Mouse (Mus musculus) skeletal muscle tissue, postnatal 0 days (tissue): Measurements from ENCODE around the gene Ccdc142. TPM values are rescaled to one million over a fixed set of nuclear protein-coding genes. Genes with fewer than 3 reads are reported as not detected.
A peak's percentile ranks its signal among the peaks of the same experiment; 100 is the strongest.

Experiments
- microRNA counts: library from miRNA; unstranded; fragments of <30 nt; microRNA quantifications from one replicate; lab custom pipeline; 2015
- microRNA-seq, 2 experiments: library from miRNA; unstranded; fragments of <30 nt; microRNA quantifications; one replicate each; pipeline ENCODE4; 2016
- polyA plus RNA-seq: library from polyadenylated mRNA; unstranded; fragments of >200 nt; fragmentation: Nextera tagmentation; extraction: Ambion mirVana; gene quantifications from 2 replicates; pipeline ENCODE4 v1.2.1, GENCODE M21; 2015

The Ccdc142 gene
- 1.1 and 1.7 TPM in 2 replicates for polyA plus RNA-seq

DNA sequence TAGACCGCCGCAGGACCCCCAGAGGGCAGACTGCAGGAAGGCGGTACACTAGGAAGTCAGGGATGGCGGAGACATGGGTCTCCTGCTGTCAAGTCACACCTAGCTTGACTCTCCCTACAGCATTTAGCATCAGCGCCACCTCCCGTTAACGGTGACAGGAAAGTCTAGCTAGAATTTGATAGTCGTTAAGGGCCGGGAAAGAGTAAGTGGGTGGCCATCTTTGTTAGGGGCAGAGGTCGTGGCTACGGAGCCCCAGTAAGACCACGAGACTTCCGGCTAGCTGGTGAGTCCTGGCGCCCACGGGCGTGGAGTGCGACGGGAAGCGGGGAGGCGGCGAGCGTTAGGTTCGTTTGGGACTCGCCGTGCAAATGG, at the start of gene Ccdc142, which contains the start of gene Gm42688:
Ccdc142 (plus strand) TSS at position 286 of the 372 bp plus-strand sequence.
Gm42688 (plus strand) TSS at position 302 of the 372 bp plus-strand sequence.

DNA sequence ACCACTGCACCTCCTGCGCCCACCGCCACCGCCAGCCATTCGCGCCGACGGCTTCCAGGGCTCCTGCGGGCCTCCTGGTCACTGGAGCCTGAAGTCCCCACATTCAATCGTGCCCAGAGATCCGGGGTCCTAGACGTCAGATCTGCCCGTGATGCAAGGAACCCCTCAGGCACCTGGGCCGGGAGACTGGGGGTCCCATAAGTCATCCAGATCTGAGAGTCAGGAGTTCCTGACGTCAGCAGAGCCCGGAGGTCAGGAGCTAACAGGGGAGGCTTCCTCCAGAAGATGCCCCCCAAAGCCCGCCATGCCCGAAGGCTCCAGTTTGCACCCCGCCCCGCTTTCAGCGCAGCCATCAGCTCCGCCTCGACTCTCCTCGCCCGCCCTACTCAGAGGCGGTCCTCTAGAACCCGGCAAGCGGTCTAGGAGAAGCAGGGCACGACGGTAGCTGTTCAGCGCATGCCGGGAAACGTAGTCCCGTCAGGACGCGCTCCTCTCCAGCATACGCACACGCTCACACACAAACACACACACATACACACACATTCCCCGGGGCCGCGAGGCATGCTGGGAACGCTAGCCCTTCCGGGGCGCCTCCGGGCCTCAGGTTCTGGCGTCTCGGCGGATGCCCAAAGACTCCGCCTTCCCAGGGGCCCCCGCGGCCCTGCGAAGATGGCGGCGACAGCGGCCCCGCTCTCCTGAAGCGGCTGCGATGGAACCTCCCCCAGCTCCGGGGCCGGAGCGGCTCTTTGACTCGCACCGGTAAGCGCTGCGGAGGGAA, 47.1 kb upstream of the Ccdc142 start, which contains the start of gene Aup1:
Aup1 (plus strand) TSS at position 448 of the 778 bp plus-strand sequence.

DNA sequence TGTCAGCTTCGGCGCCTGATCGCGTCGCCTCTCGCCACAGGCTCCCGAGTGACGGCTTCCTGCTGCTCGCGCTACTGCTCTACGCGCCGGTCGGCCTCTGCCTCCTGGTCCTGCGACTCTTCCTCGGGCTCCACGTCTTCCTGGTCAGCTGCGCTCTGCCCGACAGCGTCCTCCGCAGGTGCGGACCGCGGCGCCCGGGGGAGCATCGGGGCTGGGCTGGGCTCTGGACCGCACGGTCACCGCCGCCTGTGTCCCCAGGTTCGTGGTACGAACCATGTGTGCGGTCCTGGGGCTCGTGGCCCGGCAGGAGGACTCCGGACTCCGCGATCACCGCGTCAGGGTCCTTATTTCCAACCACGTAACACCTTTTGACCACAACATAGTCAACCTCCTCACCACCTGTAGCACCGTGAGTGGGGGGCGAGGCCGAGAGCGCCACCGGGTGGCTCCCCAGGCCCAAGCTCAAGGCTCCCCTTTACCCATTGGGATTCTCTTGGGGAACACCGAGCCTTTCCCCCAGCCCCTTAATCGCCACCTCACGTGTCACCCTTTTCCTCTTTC, 46.5 kb upstream of the Ccdc142 start, which contains the start of gene Htra2:
Htra2 (minus strand) TSS at position 403 of the 561 bp plus-strand sequence.

DNA sequence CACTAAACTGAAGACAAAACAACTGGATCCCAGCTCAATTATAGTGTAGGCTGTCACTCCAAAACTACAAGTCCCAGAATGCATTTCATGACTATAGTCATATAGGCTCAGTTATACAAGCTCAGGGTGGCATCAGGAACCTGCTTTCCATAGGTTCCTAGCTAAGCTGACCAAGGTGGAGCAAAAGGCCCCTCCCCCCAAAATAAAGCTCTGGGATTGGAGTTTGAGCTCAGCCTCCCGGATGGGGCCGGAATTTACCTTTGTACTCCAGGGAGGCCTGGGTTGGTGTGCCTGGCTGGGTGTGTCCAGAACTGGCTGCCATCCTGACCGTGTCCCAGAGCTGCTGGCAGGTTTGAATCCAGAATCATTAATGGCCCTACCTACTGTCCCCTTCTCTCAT, 43.6 kb upstream of the Ccdc142 start, which contains the start of gene Dqx1:
Dqx1 (plus strand) TSS at position 55 of the 400 bp plus-strand sequence.

DNA sequence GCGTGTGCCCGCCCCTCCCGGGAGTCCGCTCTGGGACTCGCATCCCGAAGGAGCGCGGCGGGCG, 31.3 kb upstream of the Ccdc142 start, which contains the start of gene Tlx2:
Tlx2 (minus strand) TSS at position 47 of the 64 bp plus-strand sequence.

DNA sequence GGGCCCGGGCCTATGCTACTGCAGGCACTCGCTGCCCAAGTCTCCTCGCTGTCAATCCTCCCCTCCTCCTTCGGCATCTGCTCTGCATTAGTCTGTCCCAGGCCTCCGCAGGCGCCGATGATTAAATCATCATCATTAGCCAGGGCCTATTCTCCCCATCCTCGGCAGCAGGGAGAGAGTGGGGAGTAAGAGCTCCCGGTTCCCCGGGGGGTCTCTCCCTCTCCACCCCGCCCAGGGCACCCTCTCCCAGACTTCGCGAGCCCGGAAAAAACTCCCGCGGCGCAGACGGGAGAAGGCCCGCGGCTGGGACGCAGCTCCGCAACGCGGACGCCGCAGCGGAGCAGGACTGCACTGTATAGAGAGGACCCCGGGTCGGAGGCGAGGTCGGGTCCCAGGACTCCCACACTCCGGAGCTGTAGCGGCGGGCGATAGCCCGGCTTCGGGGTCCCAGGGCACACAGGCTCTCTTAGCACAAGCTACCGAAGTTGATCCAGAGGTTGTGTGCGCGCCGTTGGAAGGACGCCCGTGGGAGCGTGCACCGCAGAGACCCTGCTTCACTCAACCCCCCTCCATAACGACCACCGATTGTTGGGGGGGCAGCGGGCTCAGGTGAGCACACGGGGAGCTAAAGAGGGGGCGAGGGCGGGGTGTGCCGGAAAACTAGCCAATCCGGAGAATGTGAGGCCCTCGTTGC, 23.6 kb upstream of the Ccdc142 start, which contains the start of gene Pcgf1:
Pcgf1 (plus strand) TSS at position 240 of the 694 bp plus-strand sequence.

DNA sequence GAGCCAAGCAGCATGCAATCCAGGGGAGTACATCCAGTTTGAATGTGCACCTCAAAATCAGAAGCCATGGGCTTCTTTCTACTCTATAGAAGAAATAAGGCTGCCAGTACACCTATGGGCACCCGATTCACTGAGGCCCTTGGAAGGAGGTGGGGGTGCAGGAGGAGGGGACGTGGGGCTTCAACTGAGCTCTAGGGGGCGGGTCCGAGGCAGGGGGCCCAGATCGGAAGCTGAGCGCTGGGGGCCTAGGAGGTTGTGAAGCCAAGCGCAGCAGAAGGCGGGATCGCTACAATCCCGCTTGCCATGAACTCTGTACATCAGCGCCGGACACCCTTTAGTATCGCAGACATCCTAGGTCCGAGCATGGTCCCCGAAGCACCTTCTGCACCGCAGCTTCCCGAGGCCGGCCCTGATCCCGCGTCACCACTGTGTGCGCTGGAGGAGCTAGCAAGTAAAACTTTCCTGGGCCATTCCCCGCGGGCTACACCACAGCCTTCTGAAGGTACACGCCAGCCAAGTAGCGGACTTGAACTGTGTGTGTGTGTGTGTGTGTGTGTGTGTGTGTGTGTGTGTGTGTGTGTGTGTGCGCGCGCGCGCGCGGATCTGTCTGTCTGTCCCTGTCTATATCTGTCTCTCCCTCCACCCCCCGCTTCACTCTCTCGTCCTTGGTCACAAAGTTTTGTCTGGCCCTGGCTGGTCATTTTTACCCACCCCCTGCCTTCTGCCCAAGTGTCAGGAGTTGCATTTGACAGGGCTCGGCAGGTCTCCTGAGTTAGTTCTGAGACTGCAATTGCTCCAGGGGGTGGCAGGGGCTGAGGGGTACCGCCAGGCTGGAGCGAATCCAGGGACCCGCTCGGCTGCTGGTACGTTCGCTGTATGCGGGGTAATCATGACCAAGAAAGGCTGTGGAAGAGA, 15.0 kb upstream of the Ccdc142 start, which contains the start of gene Lbx2:
Lbx2 (plus strand) TSS at position 247 of the 915 bp plus-strand sequence.

DNA sequence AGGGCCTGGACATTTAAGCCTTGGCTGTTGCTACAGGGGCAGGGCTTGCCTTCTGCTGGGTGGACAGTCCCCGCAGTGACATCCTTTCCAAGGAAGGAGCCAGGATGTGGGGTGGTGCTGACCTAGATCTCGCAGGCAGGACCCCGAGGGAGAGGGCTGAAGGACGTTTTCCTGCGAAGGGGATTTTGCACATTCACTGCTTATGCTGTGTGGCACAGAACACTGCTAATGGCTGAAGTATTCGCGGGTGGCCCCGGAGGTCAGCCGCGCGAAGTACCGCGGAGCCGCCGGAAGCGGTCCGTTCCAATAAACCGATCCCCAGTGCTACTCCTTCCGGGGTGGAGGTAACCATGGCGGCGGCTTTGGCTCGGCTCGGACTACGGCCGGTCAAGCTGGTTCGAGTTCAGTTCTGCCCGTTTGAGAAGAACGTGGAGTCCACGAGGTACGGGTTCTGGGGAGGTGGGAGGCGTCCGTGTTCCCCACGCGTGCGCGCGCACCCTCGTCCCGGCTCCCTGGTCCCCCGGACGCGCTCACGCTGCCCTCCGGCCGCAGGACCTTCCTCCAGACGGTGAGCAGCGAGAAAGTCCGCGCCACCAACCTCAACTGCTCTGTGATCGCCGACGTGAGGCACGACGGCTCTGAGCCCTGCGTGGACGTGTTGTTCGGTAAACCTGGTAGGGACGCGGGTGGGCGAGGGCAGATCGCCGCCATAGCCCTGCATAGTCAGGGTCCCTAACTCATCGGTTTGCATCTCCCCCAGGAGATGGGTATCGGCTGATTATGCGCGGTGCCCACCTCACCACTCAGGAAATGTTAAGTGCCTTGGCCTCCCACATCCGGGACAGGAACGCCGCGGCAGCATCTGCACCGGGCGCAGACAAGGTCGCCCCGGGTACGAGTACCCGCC, 7.6 kb downstream of the Ccdc142 start, which contains the start of gene Mrpl53:
Mrpl53 (plus strand) TSS at position 279 of the 907 bp plus-strand sequence.

DNA sequence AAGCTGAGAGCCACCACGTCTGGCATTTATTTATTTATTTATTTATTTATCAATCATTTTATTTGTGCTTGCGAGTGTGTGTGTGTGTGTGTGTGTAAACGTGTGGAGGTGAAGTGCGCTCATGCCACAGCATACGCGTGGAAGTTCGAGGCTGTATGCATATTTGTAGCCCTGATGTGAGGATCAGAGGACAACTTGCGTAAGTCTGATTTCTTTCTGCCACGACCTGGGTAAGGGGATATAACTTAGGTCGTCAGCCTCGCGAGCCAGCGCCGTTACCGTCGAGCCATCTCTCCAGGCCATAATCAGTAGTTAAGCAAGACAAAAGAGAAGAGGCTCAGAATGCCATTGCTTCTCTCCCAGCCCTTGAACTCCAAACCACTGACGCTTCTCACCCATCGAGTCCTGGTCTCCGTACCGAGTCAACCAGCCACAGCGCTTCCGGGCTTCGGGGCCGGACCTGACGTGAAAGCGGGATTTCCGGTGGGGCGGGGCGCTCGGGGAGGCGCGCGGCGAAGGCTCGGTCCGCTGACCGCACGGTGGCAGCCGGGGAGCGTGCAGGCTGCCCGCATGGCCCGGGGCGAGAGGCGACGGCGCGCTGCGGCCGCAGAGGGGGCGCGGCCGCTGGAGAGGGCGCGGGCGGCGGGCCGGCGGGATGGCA, 13.7 kb downstream of the Ccdc142 start, which contains the start of gene Mogs:
Mogs (plus strand) TSS at position 486 of the 661 bp plus-strand sequence.

DNA sequence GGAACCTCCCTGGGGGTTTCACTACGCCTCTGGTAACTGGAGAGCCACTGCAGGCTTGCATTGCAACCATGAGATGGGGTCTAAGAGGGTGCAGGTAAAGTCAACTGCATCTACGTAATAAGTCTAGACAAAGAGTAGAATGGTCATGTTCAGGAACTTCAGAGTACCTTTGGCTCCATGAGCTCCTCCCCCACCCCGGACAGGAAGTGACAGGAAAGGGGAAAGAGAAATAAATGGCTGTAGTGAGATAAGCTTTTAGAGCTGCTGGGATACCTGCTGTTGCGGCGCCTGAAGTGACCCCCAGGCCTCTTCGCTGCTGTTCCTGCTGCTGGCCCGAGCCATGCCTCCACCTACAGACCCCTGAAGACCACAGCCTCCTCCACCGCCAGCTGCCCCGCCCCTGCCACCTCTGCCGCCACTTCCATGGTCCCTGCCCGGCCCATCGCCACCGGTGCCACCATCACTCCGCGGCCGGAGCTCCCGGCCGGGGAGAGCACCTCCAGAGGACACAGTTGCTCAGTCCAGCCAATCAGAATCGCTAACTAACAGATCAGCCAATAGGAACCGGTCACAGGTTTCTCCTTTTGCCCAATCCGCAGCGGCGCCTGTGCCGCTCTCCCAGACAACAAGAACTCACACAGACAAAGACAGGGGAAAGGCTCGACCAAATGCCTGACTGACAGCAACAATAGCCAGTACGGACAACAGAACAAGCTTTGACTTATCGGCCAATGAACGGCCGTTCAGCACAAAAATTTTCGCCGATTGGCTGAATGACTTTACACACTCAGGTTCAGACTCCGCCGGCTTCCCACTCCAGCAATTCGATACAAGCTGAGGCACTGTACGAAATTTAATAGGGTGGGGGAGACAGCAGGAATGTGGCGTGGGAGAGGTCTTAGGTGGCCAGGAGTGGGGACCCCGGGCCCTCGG, 19.8 kb downstream of the Ccdc142 start, which contains the start of gene Wbp1:
Wbp1 (minus strand) TSS at position 630 of the 933 bp plus-strand sequence.

DNA sequence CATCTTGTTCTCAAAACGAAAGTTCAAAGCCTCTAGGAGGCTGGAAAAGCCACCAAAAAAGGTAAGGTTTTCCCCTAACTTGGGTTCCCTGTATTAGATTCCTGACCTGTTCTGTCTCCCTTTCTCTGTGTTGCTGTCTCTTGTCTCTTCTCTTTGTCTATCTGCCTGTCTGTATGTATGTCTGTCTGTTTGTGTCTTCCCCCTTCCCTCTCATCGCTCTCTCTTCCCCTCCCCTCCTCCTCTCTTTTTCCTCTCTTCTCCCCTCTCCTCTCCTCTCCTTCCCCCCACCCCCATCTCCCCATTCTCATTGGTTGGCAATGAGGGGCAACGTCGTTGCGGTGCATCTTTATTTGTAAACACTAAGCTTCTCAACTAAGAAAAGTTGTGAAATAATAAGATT, 23.9 kb downstream of the Ccdc142 start, which contains the start of gene Ino80b:
Ino80b (minus strand) TSS at position 101 of the 400 bp plus-strand sequence.

DNA sequence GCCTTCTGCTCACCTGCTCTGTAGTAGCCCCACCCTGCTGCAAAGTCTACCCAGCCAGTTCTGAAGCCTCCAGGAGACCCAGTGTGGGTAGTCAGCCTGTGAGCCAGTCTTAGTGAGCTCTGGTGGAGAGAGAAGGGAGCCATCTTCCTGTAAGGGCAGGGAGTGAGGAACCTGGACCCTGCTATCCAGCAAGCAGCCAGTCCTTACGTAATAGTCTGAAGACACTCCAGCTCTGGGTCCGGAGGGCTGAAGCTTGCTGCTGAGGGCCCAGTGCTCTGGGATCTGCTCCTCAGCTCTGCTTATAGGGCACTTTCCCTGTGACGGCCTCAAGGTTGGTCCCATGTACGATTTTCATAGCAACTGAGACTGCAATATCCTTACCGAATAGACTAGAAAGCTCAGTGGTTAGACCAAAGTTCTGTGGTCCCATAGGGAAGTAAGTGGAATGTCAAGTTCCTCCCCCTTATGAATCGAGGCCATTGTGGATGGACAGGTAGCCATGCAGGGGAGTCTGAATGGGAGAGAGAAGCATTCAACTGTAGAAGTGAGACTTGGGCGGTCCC, 33.6 kb downstream of the Ccdc142 start, which contains the start of gene Rtkn:
Rtkn (plus strand) TSS at position 513 of the 563 bp plus-strand sequence.

DNA sequence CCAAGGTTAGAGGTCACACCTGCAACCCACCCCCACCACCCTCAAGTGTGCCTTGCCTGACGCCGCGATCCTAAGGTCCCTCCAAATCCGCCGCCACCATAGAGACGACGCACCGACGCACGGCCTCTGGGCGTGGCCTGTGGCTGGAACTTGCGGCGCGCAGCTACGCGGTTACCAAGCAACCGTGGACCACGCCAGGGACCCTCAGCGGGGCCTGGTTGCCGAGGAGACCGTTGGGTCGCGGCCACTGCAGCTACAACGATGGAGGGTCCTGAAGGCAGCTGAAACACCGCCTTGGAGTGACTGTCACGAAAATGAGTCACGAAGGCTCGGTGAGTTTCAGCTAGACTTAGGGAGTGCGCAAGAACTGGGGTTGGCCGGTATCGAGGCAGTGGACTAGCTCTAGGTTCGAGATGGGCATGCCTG, 54.9 kb downstream of the Ccdc142 start, which contains the start of the genes Wdr54 and 1700003E16Rik:
Wdr54 (minus strand) TSS at position 139 of the 426 bp plus-strand sequence.
1700003E16Rik (plus strand) TSS at position 146 of the 426 bp plus-strand sequence.

MicroRNAs within 50 kb of the gene (microRNA counts, 519-probe panel; counts per million panel counts)
- microRNA mmu-miR-3470a+mmu-miR-3470b (lab: Ali Mortazavi, UCI): 296 counts per million, percentile 58 among the panel's probes with 10 or more counts

Small RNAs within 50 kb of the gene (microRNA-seq; reads per million reads assigned to microRNA genes)
- gene Mir3470a: 0 reads per million in 2 experiments

Other genes with a start within 250 kb of the Ccdc142 start
- 0.72 and 0.87 TPM in 2 replicates for gene Sema4f, start 161.8 kb upstream of the Ccdc142 start, polyA plus RNA-seq
- gene M1ap, start 154.7 kb upstream of the Ccdc142 start, polyA plus RNA-seq: 0.37 TPM in 1 of 2 replicates, not detected in the other
- 4.6 and 5.5 TPM in 2 replicates for gene Dok1, start 68.1 kb upstream of the Ccdc142 start, polyA plus RNA-seq
- 10.7 and 13.4 TPM in 2 replicates for gene Loxl3, start 67.4 kb upstream of the Ccdc142 start, polyA plus RNA-seq
- gene Aup1, start 47.1 kb upstream of the Ccdc142 start, polyA plus RNA-seq: 107 and 111 TPM in 2 replicates
- 49.1 and 50.5 TPM in 2 replicates for gene Htra2, start 46.3 kb upstream of the Ccdc142 start, polyA plus RNA-seq
- 0.12 and 0.21 TPM in 2 replicates for gene Dqx1, start 43.8 kb upstream of the Ccdc142 start, polyA plus RNA-seq
- not detected in 2 replicates for gene Tlx2, start 31.3 kb upstream of the Ccdc142 start, polyA plus RNA-seq
- gene Pcgf1, start 23.7 kb upstream of the Ccdc142 start, polyA plus RNA-seq: 10.8 and 11.5 TPM in 2 replicates
- gene Lbx2, start 15.2 kb upstream of the Ccdc142 start, polyA plus RNA-seq: 0.72 and 0.74 TPM in 2 replicates
- gene Gm42688, start within 50 bp of the Ccdc142 start, polyA plus RNA-seq: 1.3 and 1.6 TPM in 2 replicates
- 194 and 207 TPM in 2 replicates for gene Mrpl53, start 7.4 kb downstream of the Ccdc142 start, polyA plus RNA-seq
- 12.7 and 13.6 TPM in 2 replicates for gene Mogs, start 13.9 kb downstream of the Ccdc142 start, polyA plus RNA-seq
- 41.1 and 47.1 TPM in 2 replicates for gene Wbp1, start 20.0 kb downstream of the Ccdc142 start, polyA plus RNA-seq
- 6.5 and 9.5 TPM in 2 replicates for gene Ino80b, start 23.8 kb downstream of the Ccdc142 start, polyA plus RNA-seq
- 18.9 and 22.0 TPM in 2 replicates for gene Rtkn, start 33.9 kb downstream of the Ccdc142 start, polyA plus RNA-seq
- 1.1 and 1.5 TPM in 2 replicates for gene Wdr54, start 54.8 kb downstream of the Ccdc142 start, polyA plus RNA-seq
- 0.41 and 0.54 TPM in 2 replicates for gene 1700003E16Rik, start 54.8 kb downstream of the Ccdc142 start, polyA plus RNA-seq
- gene Dctn1, start 64.3 kb downstream of the Ccdc142 start, polyA plus RNA-seq: 56.2 and 58.8 TPM in 2 replicates
- 0.04 TPM in 1 of 2 replicates, not detected in the other for gene Slc4a5, start 118.2 kb downstream of the Ccdc142 start, polyA plus RNA-seq
- 8.2 and 13.9 TPM in 2 replicates for gene Mthfd2, start 224.3 kb downstream of the Ccdc142 start, polyA plus RNA-seq
- gene Mob1a, start 224.4 kb downstream of the Ccdc142 start, polyA plus RNA-seq: 19.0 and 20.2 TPM in 2 replicates
- gene Bola3, start 247.5 kb downstream of the Ccdc142 start, polyA plus RNA-seq: 310 and 323 TPM in 2 replicates